Mouse (Mus musculus): Measurements from ENCODE around the gene Eif4g2. TPM values are rescaled to one million over a fixed set of nuclear protein-coding genes. Genes with fewer than 3 reads are reported as not detected.

The Eif4g2 gene
- total and polyA plus RNA-seq, 3 experiments: 332 to 958 (median 935) TPM

GRCm38 (mm10) chr7:111084443-111084842 lies 1.6 kb upstream of the Eif4g2 start:
- DNase-seq (ENCODE audit: low read depth, low spot score): peak; percentile 69
- Histone ChIP-seq H3K79me2 (ENCODE audit: control insufficient read depth, insufficient read depth, low read length, poor library complexity) (peaks cover 38% of the 10 kb centered on the region), H3K27ac (ENCODE audit: control insufficient read depth, low read depth, low read length) (peak overlapping the region; percentile 58; the same call in 1 of the 2 replicates), H3K4me3 (ENCODE audit: control insufficient read depth in 1 of 2, insufficient read depth in 1 of 2, low read depth in 2 of 2, low read length in 2 of 2) (peak overlapping the region in 1 of 2 experiments; percentile 65; a peak in 2 of 4 replicates), H3K27me3 (ENCODE audit: control insufficient read depth in 1 of 2, insufficient read depth in 2 of 2, low read length in 2 of 2) (no peaks in the 10 kb centered on the region), H3K4me1 (ENCODE audit: control insufficient read depth in 1 of 2, insufficient read depth in 2 of 2, low read length in 2 of 2) (peaks cover 8 to 14% of the 10 kb centered on the region in 2 experiments; a peak in 3 of 4 replicates), H3K9me3 (replicated peaks; ENCODE audit: insufficient read depth, low read length) (no peaks in the 10 kb centered on the region), H3K9ac (ENCODE audit: control insufficient read depth, low read depth, low read length, poor library complexity, severe bottlenecking) (peak overlapping the region; percentile 97), H3K36me3 (ENCODE audit: control insufficient read depth in 1 of 2, insufficient read depth in 2 of 2, low read length in 2 of 2) (peaks cover 15 to 24% of the 10 kb centered on the region in 2 experiments)
- TF ChIP-seq SIN3A (IDR thresholded peaks at IDR 0.05; ENCODE audit: low read length) (0 out of 2 replicates have a peak, but pooled peaks have one; percentile 15), MAX (IDR thresholded peaks at IDR 0.05; ENCODE audit: low read length) (peak; percentile 92), RCOR1 (IDR thresholded peaks at IDR 0.05; ENCODE audit: low read depth, low read length) (no peak), ZMIZ1 (IDR thresholded peaks at IDR 0.05; ENCODE audit: low read depth, low read length) (no peak), CHD2 (IDR thresholded peaks at IDR 0.05; ENCODE audit: low read length) (no peak), CTCF (IDR thresholded peaks at IDR 0.05 in 2 of 3, conservative IDR thresholded peaks at IDR 0.05 in 1 of 3; ENCODE audit: control insufficient read depth in 1 of 3, insufficient read depth in 1 of 3, low read depth in 2 of 3, low read length in 3 of 3, poor library complexity in 1 of 3, severe bottlenecking in 1 of 3) (peak in 1 of 3 experiments; percentile 2; a peak in 1 of 6 replicates), GABPA (IDR thresholded peaks at IDR 0.05; ENCODE audit: low read depth, low read length) (no peak), CHD1 (IDR thresholded peaks at IDR 0.05; ENCODE audit: low read depth, low read length) (no peak), ELF1 (IDR thresholded peaks at IDR 0.05; ENCODE audit: low read depth, low read length) (no peak), MAFK (IDR thresholded peaks at IDR 0.05; ENCODE audit: borderline replicate concordance, low read depth, low read length) (no peak), E2F4 (IDR thresholded peaks at IDR 0.05; ENCODE audit: borderline replicate concordance, low read depth, low read length) (no peak), ETS1 (IDR thresholded peaks at IDR 0.05; ENCODE audit: low read depth, low read length) (no peak), UBTF (IDR thresholded peaks at IDR 0.05; ENCODE audit: borderline replicate concordance, insufficient read depth, low read depth, low read length) (no peak), USF1 (IDR thresholded peaks at IDR 0.05; ENCODE audit: low read depth, low read length) (peak; percentile 81), ZKSCAN1 (IDR thresholded peaks at IDR 0.05; ENCODE audit: low read depth, low read length) (no peak), ZC3H11A (IDR thresholded peaks at IDR 0.05; ENCODE audit: low read depth, low read length) (no peak), HCFC1 (IDR thresholded peaks at IDR 0.05; ENCODE audit: low read depth, low read length) (no peak), MEF2A (IDR thresholded peaks at IDR 0.05; ENCODE audit: extremely low read depth, insufficient replicate concordance, low read depth, low read length, poor library complexity, severe bottlenecking) (no peak), TAL1 (IDR thresholded peaks at IDR 0.05; ENCODE audit: low read length) (no peak), KAT2A (conservative IDR thresholded peaks at IDR 0.05; ENCODE audit: low read depth, low read length) (no peak), TCF12 (IDR thresholded peaks at IDR 0.05; ENCODE audit: low read depth, low read length) (0 out of 2 replicates have a peak, but pooled peaks have one; percentile 8), BHLHE40 (IDR thresholded peaks at IDR 0.05; ENCODE audit: borderline replicate concordance, low read depth, low read length) (no peak), JUND (IDR thresholded peaks at IDR 0.05; ENCODE audit: low read depth, low read length) (no peak), MYC (IDR thresholded peaks at IDR 0.05; ENCODE audit: low read depth, low read length) (peak; percentile 96), NRF1 (IDR thresholded peaks at IDR 0.05; ENCODE audit: insufficient read depth, low read depth, low read length, poor library complexity, severe bottlenecking) (no peak), GATA1 (IDR thresholded peaks at IDR 0.05; ENCODE audit: low read depth, low read length) (no peak), NELFE (IDR thresholded peaks at IDR 0.05; ENCODE audit: low read depth, low read length) (no peak), MYB (IDR thresholded peaks at IDR 0.05; ENCODE audit: low read depth, low read length) (no peak), MXI1 (IDR thresholded peaks at IDR 0.05; ENCODE audit: low read depth, low read length) (peak; percentile 86), POLR2AphosphoS5 (IDR thresholded peaks at IDR 0.05; ENCODE audit: borderline replicate concordance, low read depth, low read length) (no peak), MAZ (IDR thresholded peaks at IDR 0.05; ENCODE audit: low read depth, low read length) (no peak)

Data from MEL (cell line).